Mouse (Mus musculus) adrenal gland, adult 8-10 months (tissue): ENCODE measurements around the gene Sh3pxd2a. TPM values are rescaled to one million over a fixed set of nuclear protein-coding genes. Genes with fewer than 3 reads are reported as not detected.

Experiments
- DNase-seq: peaks from one replicate; pipeline ENCODE4 v3.0.0; 2022
- microRNA-seq, 2 experiments: library from miRNA; unstranded; fragments of <30 nt; microRNA quantifications; one replicate each; pipeline ENCODE4 v1.2.0; 2022
- total RNA-seq, 4 experiments: library from RNA; stranded (reverse); gene quantifications; 2 replicates each; pipeline ENCODE4 v1.2.4; 2022

Sh3pxd2a gene
- total RNA-seq, 4 experiments from 2014 or later: 26.9 to 54.9 (median 36.4) TPM

DNA sequence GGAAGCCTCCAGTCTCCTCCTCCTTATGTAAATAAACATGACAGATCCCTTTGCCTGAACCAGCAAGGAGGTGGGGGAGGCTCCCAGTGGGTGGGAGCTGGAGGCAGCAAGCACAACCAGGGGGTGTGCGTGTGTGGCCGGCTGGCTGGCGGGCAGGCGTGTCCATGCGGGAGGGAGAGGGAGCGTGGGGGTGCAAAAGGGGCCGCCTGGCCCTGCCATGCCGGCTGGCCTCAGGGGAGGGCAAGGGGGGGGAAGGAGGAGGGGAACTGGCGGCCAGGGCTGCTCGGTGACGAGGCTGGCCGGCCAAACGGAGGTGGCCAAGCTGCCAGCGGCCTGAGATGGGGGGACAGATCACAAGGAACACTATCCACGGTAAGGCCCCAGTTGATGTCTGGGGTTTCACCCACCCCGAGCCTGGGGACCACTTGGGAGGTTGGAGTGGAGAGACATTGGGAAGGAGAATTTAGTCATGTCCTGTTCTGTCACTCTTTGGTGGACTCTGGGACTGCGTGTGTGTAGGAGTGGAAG lies 235.4 kb downstream of the Sh3pxd2a start:
- peak; percentile 66 for DNase-seq

DNA sequence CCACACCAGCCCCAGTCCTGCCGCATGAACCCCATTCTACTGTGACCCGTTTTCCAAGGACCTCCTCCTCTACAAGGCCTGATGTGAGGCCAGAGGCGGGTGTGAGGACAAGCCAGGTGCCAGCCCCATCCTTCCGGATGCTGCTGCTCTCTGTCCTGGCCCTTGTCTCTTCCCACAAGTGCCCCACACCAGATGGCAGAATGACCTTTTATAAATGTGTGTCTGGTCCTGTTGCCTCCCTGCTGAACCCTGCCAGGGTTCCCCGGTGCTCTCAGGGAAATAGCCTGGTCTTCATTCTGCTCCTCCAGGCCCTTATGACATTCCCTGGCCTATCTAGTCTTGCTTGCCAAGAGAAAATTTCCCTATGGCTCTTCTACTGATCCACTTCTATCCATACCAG lies 238.4 kb downstream of the Sh3pxd2a start:
- DNase-seq: no peak

DNA sequence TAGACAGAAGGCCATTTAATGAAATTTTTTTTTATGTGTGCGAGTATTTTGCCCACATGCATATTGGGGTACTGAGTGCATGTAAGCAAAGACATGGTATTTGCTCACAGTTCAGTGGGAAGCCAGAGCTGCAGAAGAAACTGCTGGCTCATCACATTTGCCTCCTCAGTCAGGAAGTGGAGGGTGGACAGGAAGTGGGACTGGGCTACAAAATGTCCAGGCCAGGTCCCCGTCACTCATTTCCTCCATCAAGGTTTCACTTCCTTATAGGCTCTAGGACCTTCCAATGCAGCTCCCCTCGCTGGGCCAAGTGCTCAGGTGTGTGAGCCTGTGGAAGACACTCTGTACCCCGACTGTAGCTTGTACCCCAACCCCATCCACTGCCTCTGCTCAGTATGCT lies 239.5 kb downstream of the Sh3pxd2a start:
- no peak for DNase-seq

DNA sequence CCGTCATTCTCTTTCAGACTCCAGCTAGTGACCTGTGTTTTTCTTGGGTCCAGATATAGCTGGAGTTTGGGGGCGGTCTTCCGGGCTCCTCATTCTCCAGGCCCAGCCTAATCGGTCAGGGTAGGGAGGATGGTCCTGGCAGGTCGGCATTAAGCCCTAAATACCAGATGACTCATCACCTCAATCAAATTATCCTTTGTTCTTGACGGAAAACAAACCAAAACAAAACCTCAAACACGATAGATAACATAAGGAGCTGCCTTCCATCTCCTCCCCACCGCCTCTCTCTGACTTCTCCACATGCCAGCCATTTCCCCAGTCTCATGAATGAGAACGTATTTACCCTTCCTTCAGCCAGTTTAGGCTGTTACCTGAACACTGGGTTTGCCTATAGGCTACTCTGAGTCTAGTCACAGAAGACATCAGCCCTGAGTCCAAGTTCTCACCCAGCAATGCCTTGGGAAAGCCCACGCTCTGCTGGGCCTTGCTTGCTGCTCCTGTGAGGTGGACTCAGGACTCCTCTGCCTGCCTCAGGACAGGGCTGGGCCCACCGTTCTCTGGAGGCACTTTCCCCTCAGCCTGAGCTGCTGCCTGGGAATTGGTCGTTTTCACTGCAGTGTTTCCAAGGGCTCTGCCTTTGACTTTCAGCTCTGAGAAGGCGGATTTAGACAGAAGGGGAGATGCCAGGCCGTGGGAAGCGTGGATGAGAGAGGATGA lies 241.2 kb downstream of the Sh3pxd2a start:
- no peak for DNase-seq

DNA sequence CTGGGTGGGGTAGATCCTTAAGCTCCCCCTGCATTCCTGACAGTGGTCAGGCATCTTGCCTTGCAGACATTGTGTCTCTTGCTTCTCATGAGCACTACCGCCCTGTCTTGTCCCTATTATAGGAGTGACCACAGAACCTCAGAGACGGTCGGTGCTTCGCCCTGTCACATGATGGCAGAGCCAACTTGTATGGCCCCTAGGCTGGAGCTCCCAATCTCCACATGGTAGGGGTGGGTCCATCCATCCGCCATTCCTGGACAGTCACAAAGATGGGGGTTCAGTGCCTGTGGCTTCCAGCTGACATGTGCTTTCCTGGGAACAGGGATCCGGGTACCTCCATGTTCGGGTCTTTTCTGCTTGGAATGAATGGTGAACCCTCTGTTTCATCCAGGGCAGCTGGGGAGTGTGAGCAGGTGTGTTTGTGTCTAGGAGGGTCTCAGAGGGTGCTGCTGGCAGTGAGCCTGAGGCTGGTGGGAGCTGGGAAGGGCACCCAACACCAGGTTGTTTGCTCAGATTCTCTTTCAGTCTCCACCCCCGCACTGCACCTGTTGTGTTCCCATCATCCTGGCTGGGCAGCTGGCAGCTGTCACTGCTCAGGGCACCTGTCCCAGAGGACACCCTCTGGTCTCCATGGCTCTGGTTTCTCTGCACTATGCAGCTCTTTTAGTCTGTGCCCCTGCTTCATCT lies 241.9 kb downstream of the Sh3pxd2a start:
- no peak for DNase-seq

DNA sequence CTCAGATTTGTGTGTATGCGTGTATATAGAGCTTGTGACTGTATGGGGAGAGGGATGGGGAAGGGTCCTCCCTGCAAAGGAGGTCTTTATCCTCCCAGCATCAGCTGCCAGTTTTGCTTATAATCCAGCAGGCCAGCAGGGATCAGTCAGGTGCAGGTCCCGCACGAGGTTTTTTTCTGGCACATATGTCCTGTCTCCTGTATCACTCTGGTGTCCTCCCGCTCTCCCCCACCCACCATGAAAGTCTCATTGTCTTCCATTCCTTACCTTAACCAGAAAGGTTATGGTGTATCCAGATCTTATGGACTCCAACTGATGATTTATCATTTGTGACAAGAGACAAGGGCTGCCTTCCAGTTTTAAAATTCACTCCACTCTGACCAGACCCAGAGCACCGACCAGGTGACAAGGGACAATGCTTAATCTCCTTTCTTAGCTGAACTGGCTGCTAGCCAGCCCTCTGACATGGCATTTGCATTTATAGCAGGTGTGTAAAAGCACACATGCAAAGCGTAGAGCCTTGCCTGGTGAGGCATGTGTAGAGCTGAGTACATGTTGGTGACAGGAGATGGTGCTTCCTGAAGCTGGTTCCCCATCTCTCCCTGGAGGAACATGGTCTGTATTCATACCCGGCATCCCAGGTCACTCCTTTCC lies 242.6 kb downstream of the Sh3pxd2a start:
- no peak for DNase-seq

DNA sequence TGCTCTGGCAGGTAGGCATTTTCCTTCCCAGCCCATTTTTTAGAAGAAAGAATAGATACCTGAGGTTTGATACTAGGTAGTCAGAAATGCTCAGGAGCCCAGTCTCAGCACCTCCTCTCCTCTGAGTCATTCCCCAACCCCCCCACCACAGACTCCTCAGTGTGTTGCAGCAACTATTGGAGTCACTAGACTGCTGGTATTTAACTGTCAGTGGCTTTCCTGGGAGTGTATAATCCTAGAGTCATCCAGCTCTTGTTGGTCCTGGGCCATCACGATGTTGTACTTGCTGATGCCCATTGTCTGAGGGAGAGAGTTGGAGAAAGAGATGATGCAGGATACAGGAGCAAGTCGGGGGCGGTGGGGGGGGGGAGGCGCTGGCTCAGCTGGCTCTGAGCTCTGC lies 243.2 kb downstream of the Sh3pxd2a start:
- no peak for DNase-seq

DNA sequence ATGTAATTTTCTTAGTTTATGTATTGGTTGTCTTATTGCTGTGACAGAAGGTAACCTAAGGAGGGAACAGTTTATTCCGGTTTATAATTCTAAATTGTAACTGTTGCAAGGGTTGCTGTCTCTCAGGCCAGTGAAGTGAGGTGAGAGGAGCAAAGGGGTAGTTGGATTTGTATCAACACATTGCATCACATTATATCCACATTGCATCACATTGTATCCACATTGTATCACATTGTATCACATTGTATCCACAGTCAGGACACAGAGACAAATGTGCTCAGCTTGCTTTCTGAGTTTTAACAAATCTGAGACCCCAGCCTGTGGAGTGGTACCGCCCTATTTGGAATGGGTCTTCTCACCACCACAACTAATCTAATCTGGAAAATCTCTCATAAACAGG lies 244.0 kb downstream of the Sh3pxd2a start:
- DNase-seq: no peak

DNA sequence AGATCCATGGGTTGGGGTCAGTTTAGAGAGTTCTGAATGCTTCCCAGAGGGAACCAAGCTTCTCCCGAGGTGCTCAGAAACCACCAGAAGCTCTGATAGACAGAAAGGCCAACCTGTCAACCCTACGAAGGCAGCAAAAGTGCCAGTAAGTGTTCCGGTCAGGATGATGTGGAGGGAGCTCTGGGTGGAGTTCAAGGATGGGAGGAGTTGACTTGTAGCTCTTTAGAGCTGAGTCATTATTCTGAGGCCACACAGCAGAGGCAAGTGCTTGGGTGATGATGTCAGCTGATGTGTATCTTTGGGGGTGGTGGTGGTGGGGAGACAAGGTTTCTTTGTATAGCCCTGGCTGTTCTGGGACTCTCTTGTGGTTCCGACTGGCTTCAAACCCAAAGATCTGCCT lies 244.6 kb downstream of the Sh3pxd2a start:
- DNase-seq: peak; percentile 75

DNA sequence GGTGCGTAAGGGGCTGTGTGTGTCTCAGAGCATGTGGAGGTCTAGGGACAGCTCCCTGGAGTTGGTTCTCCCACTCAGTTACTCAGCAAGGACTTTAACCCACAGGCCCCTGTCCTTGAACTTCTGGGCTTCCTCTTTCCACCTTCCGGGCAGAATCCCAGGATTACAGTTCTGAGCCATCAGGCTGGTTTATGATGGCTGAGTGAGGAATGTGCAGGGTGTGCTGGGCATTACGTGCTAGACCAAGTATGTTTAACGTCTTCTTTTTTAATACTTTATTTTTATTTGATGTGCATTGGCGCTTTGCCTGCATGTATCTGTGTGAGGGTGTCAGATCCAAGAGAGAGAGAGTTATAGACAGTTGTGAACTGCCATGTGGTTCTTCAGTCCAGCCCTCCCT lies 247.4 kb downstream of the Sh3pxd2a start:
- peak; percentile 59 for DNase-seq

DNA sequence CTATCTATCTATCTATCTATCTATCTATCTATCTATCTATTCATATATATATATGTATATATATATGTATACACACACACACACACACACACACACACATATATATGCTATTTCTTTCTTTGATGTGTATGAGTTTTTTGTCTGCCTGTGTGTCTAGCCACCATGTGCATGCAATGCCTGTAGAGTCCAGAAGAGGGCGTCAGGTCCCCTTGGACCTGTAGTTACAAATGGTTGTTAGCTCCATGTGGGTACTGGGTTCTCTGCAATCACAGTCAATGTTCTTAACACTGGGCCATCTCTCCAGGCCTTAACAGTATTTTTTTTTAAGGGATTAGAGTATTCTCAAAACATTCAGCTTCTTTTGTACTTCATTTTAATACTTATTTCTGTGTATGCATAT lies 250.7 kb downstream of the Sh3pxd2a start:
- no peak for DNase-seq

DNA sequence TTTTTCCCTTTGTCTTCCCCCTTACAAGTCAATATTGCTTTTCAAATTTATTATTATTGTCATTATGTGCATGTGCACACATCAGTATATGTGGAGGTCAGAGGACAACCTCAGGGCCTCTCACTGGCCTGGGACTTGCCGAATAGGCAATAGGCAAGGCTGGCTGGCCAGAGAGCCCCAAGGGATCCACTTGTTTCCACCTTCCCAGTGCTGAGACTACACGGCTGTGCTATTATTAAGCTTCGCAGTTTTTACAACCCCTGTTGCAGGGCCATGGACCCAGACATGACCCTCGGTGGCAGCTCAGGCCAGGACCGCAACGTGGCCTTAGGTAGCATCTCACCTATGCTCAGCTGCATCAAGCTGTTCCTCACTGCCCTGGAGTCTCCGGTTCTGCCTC lies 251.8 kb downstream of the Sh3pxd2a start:
- no peak for DNase-seq

DNA sequence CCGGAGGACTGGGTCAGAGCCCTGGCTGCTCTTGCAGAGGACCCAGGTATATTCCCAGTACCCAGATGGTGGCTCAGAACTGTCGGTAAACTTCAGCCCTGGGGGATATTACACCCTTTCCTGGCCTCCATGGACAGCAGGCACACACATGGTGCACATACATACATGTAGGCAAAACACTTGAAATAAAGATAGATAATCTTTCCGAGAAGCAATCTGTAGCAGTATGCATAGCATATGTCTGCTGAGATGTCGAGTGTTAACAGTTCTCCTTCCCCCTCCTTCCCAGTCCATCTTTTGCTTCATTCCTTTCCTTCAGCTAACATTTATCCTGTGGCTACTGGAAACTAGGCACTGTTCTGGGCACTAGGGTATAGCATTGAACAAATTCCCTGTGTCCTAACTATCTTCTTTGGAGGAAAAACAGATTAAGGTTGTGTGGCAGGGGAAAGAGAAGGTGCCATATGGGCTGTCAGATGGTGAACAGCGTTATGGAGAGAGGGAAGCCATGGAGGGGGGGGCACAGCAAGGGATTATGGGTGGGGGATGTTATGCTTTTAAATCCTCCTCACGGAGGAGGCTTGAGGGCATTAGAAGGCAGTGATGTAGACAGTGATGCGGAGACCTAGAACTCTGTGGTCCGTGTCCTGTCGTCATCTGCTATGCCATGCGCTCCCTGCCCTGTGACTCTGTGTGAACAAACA lies 252.4 kb downstream of the Sh3pxd2a start:
- no peak for DNase-seq

DNA sequence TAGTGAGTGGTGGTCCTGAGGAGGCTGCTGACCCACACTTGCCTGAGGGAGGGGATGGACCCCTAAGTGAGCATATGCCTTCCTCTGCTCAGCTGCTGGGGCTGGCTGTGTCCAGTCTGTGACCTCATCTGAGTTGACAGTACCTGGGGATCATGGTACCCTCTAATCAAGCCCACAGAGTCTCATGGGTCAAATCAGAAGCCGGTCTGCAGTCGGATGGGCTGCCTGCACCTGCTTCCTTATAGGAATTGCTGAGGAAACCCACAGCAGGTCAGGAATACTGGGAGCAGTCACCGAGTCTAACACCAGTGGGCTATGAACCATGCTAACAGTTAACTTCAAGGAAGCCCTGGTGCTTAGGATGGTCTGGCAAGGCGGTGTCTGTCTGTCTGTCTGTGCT lies 253.8 kb downstream of the Sh3pxd2a start:
- no peak for DNase-seq

Small RNAs within 50 kb of the gene (microRNA-seq; reads per million reads assigned to microRNA genes)
- gene Mir6995: 0.18 to 0.50 reads per million in 2 experiments

Other genes with a start within 250 kb of the Sh3pxd2a start
- 10 to 100 TPM; 10.3 to 15.5 (median 13.8) TPM for gene Stn1, start 73.1 kb upstream of the Sh3pxd2a start, total RNA-seq
- 10 to 100 TPM; 34.0 to 49.4 (median 39.6) TPM for gene Slk, start 115.3 kb upstream of the Sh3pxd2a start, total RNA-seq
- gene Col17a1, start 227.7 kb upstream of the Sh3pxd2a start, total RNA-seq: not detected